15 mouse cellular contexts compared by ENCODE assay signal in genomic region chr2:173097337-173097736, GRCm38 (mm10). TPM values are rescaled to one million over a fixed set of nuclear protein-coding genes. Genes with fewer than 3 reads are reported as not detected.
DNase-seq lines count a peak whose midpoint lies in the region; ATAC-seq and TF ChIP-seq lines count a peak whose summit lies in the region.
"Not testable (repeated sequence)": the region's sequence is repeated elsewhere in the genome, so short reads cannot be mapped to it uniquely, and the experiment has no call there.
"Had no signal": no experiment of that assay in that cellular context is flagged by ENCODE, and none has a peak within 500 bp of the region (broad histone marks: within the 10 kb centered on the region; RNA-seq: fewer than 3 reads in every experiment).

No protein-coding gene starts in this region.

- H3K9me3 ChIP-seq in ES-Bruce4 (replicated peaks; ENCODE audit: control insufficient read depth, insufficient read depth, low read length, poor library complexity, severe bottlenecking); liver, embryonic 14.5 days (ENCODE audit: control insufficient read depth, low read length); midbrain, postnatal 0 days (ENCODE audit: low read length): not testable (repeated sequence)

- not testable (repeated sequence) for H3K27ac ChIP-seq in ES-Bruce4 (ENCODE audit: insufficient read depth, low read length); bone marrow macrophage, adult 2 months (ENCODE audit: insufficient read depth, low read depth, low read length); gastrocnemius, adult 2 months; liver, embryonic 14.5 days; midbrain, postnatal 0 days (ENCODE audit: low read depth, low read length); spleen, adult 2 months (ENCODE audit: insufficient read depth, low read length)

- 82% methylated on average over 10 of the region's 10 CpGs for WGBS in liver, embryonic 14.5 days (ENCODE audit: insufficient replicate concordance)
- 91% methylated on average over 10 of the region's 10 CpGs for WGBS in midbrain, postnatal 0 days
- 89% methylated on average over 10 of the region's 10 CpGs for WGBS in spleen, adult 2 months

- not testable (repeated sequence) for H3K4me3 ChIP-seq in ES-Bruce4 (ENCODE audit: low read depth, low read length); bone marrow macrophage, adult 2 months (ENCODE audit: insufficient read depth, low read length); gastrocnemius, adult 2 months; liver, embryonic 14.5 days (ENCODE audit: insufficient read depth in 1 of 2, low read depth in 2 of 2, low read length in 2 of 2); midbrain, postnatal 0 days (ENCODE audit: low read depth, low read length); spleen, adult 2 months (ENCODE audit: extremely low read depth, insufficient read depth, insufficient read length)

- H3K4me1 ChIP-seq in ES-Bruce4 (ENCODE audit: control insufficient read depth, insufficient read depth, low read length); bone marrow macrophage, adult 2 months (ENCODE audit: control insufficient read depth, insufficient read depth, low read length); liver, embryonic 14.5 days (replicated peaks; ENCODE audit: control insufficient read depth in 2 of 2, insufficient read depth in 2 of 2, low read length in 1 of 2); midbrain, postnatal 0 days (ENCODE audit: insufficient read depth, low read length); spleen, adult 2 months (ENCODE audit: control insufficient read depth, insufficient read depth, insufficient read length): not testable (repeated sequence)

- intact Hi-C loops in gastrocnemius, adult 2 months (cut with DNase I), result not testable (repeated sequence)

- H3K36me3 ChIP-seq in ES-Bruce4 (ENCODE audit: control insufficient read depth, insufficient read depth, low read length, poor library complexity, severe bottlenecking); liver, embryonic 14.5 days (replicated peaks; ENCODE audit: control insufficient read depth, insufficient read depth, low read depth); midbrain, postnatal 0 days (ENCODE audit: insufficient read depth, low read length); spleen, adult 2 months (ENCODE audit: control insufficient read depth, insufficient read depth, low read length): not testable (repeated sequence)

- TF ChIP-seq EP300 in ES-Bruce4 (IDR thresholded peaks at IDR 0.05; ENCODE audit: insufficient read depth, low read depth, low read length); liver, embryonic 14.5 days (IDR thresholded peaks at IDR 0.05; ENCODE audit: low read depth): not testable (repeated sequence)

- not testable (repeated sequence) for ATAC-seq in liver, embryonic 14.5 days (ENCODE audit: insufficient read depth); midbrain, postnatal 0 days (ENCODE audit: low FRiP score)

- H3K9ac ChIP-seq in ES-Bruce4 (ENCODE audit: low read depth, poor library complexity, severe bottlenecking); liver, embryonic 14.5 days (replicated peaks); midbrain, postnatal 0 days (replicated peaks; ENCODE audit: low read length, poor library complexity, severe bottlenecking): not testable (repeated sequence)

- H3K4me2 ChIP-seq in liver, embryonic 14.5 days (ENCODE audit: low read depth); midbrain, postnatal 0 days (ENCODE audit: low read depth, low read length, poor library complexity, severe bottlenecking): not testable (repeated sequence)

- not testable (repeated sequence) for H3K27me3 ChIP-seq in ES-Bruce4 (ENCODE audit: control insufficient read depth, insufficient read depth, low read length, poor library complexity, severe bottlenecking); liver, embryonic 14.5 days (ENCODE audit: control insufficient read depth, insufficient read depth, low read length); midbrain, postnatal 0 days (ENCODE audit: insufficient read depth, low read length); spleen, adult 2 months (ENCODE audit: control insufficient read depth, insufficient read depth, low read length)

- TF ChIP-seq POLR2A in ES-Bruce4 (IDR thresholded peaks at IDR 0.05; ENCODE audit: insufficient read depth, low read length); bone marrow macrophage, adult 2 months (IDR thresholded peaks at IDR 0.05; ENCODE audit: borderline replicate concordance, low read depth, low read length); spleen, adult 2 months (IDR thresholded peaks at IDR 0.05; ENCODE audit: low read depth, low read length): not testable (repeated sequence)

- DNase-seq in gastrocnemius, adult 2 months; liver, embryonic 14.5 days (ENCODE audit: low read depth in 3 of 3, low spot score in 3 of 3); midbrain, postnatal 0 days (ENCODE audit: low spot score); spleen, adult 2 months (ENCODE audit: low read depth in 1 of 2, low spot score in 2 of 2): not testable (repeated sequence)
- peak; percentile 67 for DNase-seq in induced T-regulatory cell, adult 2 months (ENCODE audit: low read depth)

- TF ChIP-seq CTCF in ES-Bruce4 (IDR thresholded peaks at IDR 0.05; ENCODE audit: low read depth, low read length), result peak; percentile 57
- peak; percentile 98 for TF ChIP-seq CTCF in bone marrow macrophage, adult 2 months (IDR thresholded peaks at IDR 0.05; ENCODE audit: low read depth, low read length)
- peak; percentile 50 for TF ChIP-seq CTCF in gastrocnemius, adult 2 months (IDR thresholded peaks at IDR 0.05)
- peak; percentile 98 for TF ChIP-seq CTCF in liver, embryonic 14.5 days (IDR thresholded peaks at IDR 0.05; ENCODE audit: low read depth)
- TF ChIP-seq CTCF in midbrain, postnatal 0 days (IDR thresholded peaks at IDR 0.05), result peak; percentile 81
- peak; percentile 22; the same call in 1 of the 2 replicates for TF ChIP-seq CTCF in spleen, adult 2 months (IDR thresholded peaks at IDR 0.05; ENCODE audit: extremely low read depth, insufficient read depth, insufficient read length, insufficient replicate concordance)

RNA-seq across cellular contexts. Expression of gene Ctcfl, which starts 22.0 kb away (rescaled TPM):
- 0.21 TPM in 1 of 2 replicates, not detected in the other for polyA plus RNA-seq in ES-Bruce4 (2011; ENCODE audit: insufficient read depth, insufficient read length, low read depth, missing spikeins)
- not detected in 2 replicates for polyA plus RNA-seq in bone marrow macrophage, adult 2 months (2012; ENCODE audit: insufficient read depth, insufficient read length, missing spikeins)
- under 1 TPM in 1 of 2 experiments, not detected in 1; 0.23 TPM for total RNA-seq in gastrocnemius, adult 2 months (2021)
- 0.01 and 0.02 TPM in 2 replicates for polyA plus RNA-seq in liver, embryonic 14.5 days (2012; rRNA removed)
- polyA plus RNA-seq in liver, embryonic 14.5 days (2014; fragmentation: Nextera tagmentation; extraction: Ambion mirVana), result not detected in 2 replicates
- not detected in 2 replicates for total RNA-seq in midbrain, postnatal 0 days (2014; rRNA removed)
- polyA plus RNA-seq in midbrain, postnatal 0 days (2015; fragmentation: Nextera tagmentation; extraction: Ambion mirVana), result not detected in 2 replicates
- not detected in 2 replicates for polyA plus RNA-seq in spleen, adult 2 months (2012; rRNA removed)
- total RNA-seq: layer of hippocampus, postnatal 14 days had no signal
- polyA plus RNA-seq: inflammation-experienced regulatory T-cells, adult 6 months; macrophage had no signal

RNA-seq across cellular contexts. Expression of gene Pck1, which starts 55.5 kb away (rescaled TPM):
- polyA plus RNA-seq in ES-Bruce4 (2011; ENCODE audit: insufficient read depth, insufficient read length, low read depth, missing spikeins), result not detected in 2 replicates
- polyA plus RNA-seq in bone marrow macrophage, adult 2 months (2012; ENCODE audit: insufficient read depth, insufficient read length, missing spikeins), result 0.58 TPM in 1 of 2 replicates, not detected in the other
- 1 to 10 TPM in 1 of 2 experiments, under 1 TPM in 1; 0.41 to 3.3 TPM for total RNA-seq in gastrocnemius, adult 2 months (2021)
- polyA plus RNA-seq in liver, embryonic 14.5 days (2012; rRNA removed), result 0.15 and 0.16 TPM in 2 replicates
- polyA plus RNA-seq in liver, embryonic 14.5 days (2014; fragmentation: Nextera tagmentation; extraction: Ambion mirVana), result 0.13 and 0.18 TPM in 2 replicates
- not detected in 2 replicates for total RNA-seq in midbrain, postnatal 0 days (2014; rRNA removed)
- 0.07 TPM in 1 of 2 replicates, not detected in the other for polyA plus RNA-seq in midbrain, postnatal 0 days (2015; fragmentation: Nextera tagmentation; extraction: Ambion mirVana)
- polyA plus RNA-seq in spleen, adult 2 months (2012; rRNA removed), result 0.28 and 0.76 TPM in 2 replicates
- total RNA-seq: layer of hippocampus, postnatal 14 days; left cerebral cortex, postnatal 36 days had no signal
- polyA plus RNA-seq: embryonic facial prominence, embryonic 13.5 days; forebrain, embryonic 12.5 days; inflammation-experienced regulatory T-cells, adult 6 months; macrophage; midbrain, embryonic 16.5 days; neural tube, embryonic 15.5 days had no signal

Comparison
In these comparisons a context has a peak if more than half of its experiments do, and no peak if none do; other contexts are left out.
1. CTCF ChIP-seq: peak in every context shown above with its lines; median percentile 98 in bone marrow macrophage, adult 2 months; 98 in liver, embryonic 14.5 days; 81 in midbrain, postnatal 0 days; 57 in ES-Bruce4; 50 in gastrocnemius, adult 2 months; 22 in spleen, adult 2 months.